In the genomic region with DNA sequence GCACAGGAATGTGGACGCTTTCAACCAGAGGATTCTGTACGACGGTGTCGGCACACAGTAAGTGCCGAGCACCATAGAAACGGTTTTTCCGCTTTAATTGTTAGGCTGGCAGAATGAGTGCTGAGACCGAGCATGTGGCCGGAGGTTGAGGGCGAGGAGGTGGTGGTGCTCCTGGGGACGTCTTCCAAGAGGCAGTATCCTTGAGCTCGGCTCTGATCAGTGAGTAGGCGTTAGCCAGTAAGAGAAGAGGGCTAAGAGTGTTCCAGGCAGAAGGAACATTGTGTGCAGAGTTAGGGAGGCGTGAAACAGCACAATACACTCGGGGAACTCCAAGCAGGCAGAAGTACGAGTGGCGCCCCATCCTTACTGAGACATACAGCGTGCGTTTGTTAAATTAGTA, we compare ENCODE assay signal across 13 mouse cellular contexts.
DNase-seq lines count a peak whose midpoint lies in the region; ATAC-seq and TF ChIP-seq lines count a peak whose summit lies in the region.
"Had no signal": no experiment of that assay in that cellular context is flagged by ENCODE, and none has a peak within 500 bp of the region (broad histone marks: within the 10 kb centered on the region; RNA-seq: fewer than 3 reads in every experiment).

No protein-coding gene starts in this region.

- no peak for TF ChIP-seq CTCF in CH12.LX (conservative IDR thresholded peaks at IDR 0.05 in 1 of 2, IDR thresholded peaks at IDR 0.05 in 1 of 2; ENCODE audit: low read depth in 2 of 2, low read length in 2 of 2)

- H3K9ac ChIP-seq in heart, embryonic 11.5 days (ENCODE audit: low read depth, low read length): no peak overlapping the region
- H3K9ac ChIP-seq in CH12.LX (ENCODE audit: insufficient read depth, low read depth): peak overlapping the region; percentile 19
- H3K9ac ChIP-seq in forebrain, embryonic 15.5 days (replicated peaks): no peak overlapping the region
- H3K9ac ChIP-seq: liver, embryonic 15.5 days had no signal

- no peak overlapping the region for H3K4me3 ChIP-seq in heart, embryonic 11.5 days (ENCODE audit: low read depth, low read length)
- peak overlapping the region; percentile 12 to 42 (median 40) for H3K4me3 ChIP-seq in CH12.LX (replicated peaks in 1 of 3; ENCODE audit: low read depth in 2 of 3, low read length in 2 of 3, poor library complexity in 1 of 3)
- no peak overlapping the region for H3K4me3 ChIP-seq in forebrain, embryonic 15.5 days
- H3K4me3 ChIP-seq: liver, embryonic 15.5 days had no signal

- TF ChIP-seq POLR2A in CH12.LX (IDR thresholded peaks at IDR 0.05; ENCODE audit: low read depth, low read length): peak; percentile 37; the same call in 1 of the 2 replicates

- ATAC-seq in heart, embryonic 11.5 days (replicated peaks; ENCODE audit: insufficient number of reproducible peaks, low FRiP score, low TSS enrichment): no peak
- no peak for ATAC-seq in forebrain, embryonic 15.5 days (replicated peaks)
- ATAC-seq in activated CD4-positive, CD25-positive, alpha-beta regulatory T cell, adult 4 months: no peak

- H3K27me3 ChIP-seq in heart, embryonic 11.5 days (ENCODE audit: control insufficient read depth, insufficient read depth, low read length): no peaks in the 10 kb centered on the region
- H3K27me3 ChIP-seq in CH12.LX (replicated peaks): no peaks in the 10 kb centered on the region
- H3K27me3 ChIP-seq in forebrain, embryonic 15.5 days: no peaks in the 10 kb centered on the region
- H3K27me3 ChIP-seq: liver, embryonic 15.5 days had no signal

- H3K79me2 ChIP-seq in CH12.LX (replicated peaks; ENCODE audit: control insufficient read depth, extremely low read depth, insufficient read depth, poor library complexity, severe bottlenecking): no peaks in the 10 kb centered on the region

- 86% methylated on average over 19 of the region's 19 CpGs for WGBS in heart, embryonic 11.5 days (ENCODE audit: insufficient replicate concordance)
- 80% methylated on average over 19 of the region's 19 CpGs for WGBS in forebrain, embryonic 15.5 days

- DNase-seq in heart, adult 8-10 months (ENCODE audit: low spot score): peak; percentile 41
- peak; percentile 15 for DNase-seq in CH12.LX (ENCODE audit: extremely low read depth)
- DNase-seq in cerebellum, adult 8-10 months: peak; percentile 30
- DNase-seq in left cerebral cortex, adult 8-10 months (ENCODE audit: low spot score in 2 of 2): peak; percentile 68 to 86
- DNase-seq in urinary bladder, adult 18-20 months (ENCODE audit: low spot score in 2 of 2): no peak
- DNase-seq: adrenal gland, postnatal 25 days; heart, postnatal 36 days; thymus, postnatal 14 days had no signal

- H3K4me1 ChIP-seq in heart, embryonic 11.5 days (ENCODE audit: control insufficient read depth, insufficient read depth, low read length): 0 out of 2 replicates have a peak, but pooled peaks cover 5% of the 10 kb centered on the region
- H3K4me1 ChIP-seq in CH12.LX (ENCODE audit: control insufficient read depth in 1 of 2, insufficient read depth in 2 of 2): peaks cover 20 to 74% of the 10 kb centered on the region in 2 experiments
- no peaks in the 10 kb centered on the region for H3K4me1 ChIP-seq in forebrain, embryonic 15.5 days

- TF ChIP-seq EP300 in CH12.LX (IDR thresholded peaks at IDR 0.05; ENCODE audit: low read length): no peak

- no peak for TF ChIP-seq RAD21 in CH12.LX (IDR thresholded peaks at IDR 0.05; ENCODE audit: low read depth, low read length)

- H3K36me3 ChIP-seq in heart, embryonic 11.5 days (ENCODE audit: control insufficient read depth, insufficient read depth, low read length): no peaks in the 10 kb centered on the region
- H3K36me3 ChIP-seq in CH12.LX (replicated peaks in 1 of 2; ENCODE audit: control insufficient read depth in 1 of 2, insufficient read depth in 1 of 2, low read length in 1 of 2): peaks cover 0 to 4% of the 10 kb centered on the region in 2 experiments
- H3K36me3 ChIP-seq in forebrain, embryonic 15.5 days: no peaks in the 10 kb centered on the region
- H3K36me3 ChIP-seq: liver, embryonic 15.5 days had no signal

- in situ Hi-C loops in CH12.LX (cut with MboI; ENCODE audit: low pct_ligation_motif_present, low pct_unique_long_range_greater_than_20kb, low sequenced_read_pairs): no loop called here

- dilution Hi-C loops in CH12.LX (cut with MboI; ENCODE audit: extremely low pct_ligation_motif_present, extremely low pct_unique_long_range_greater_than_20kb, low sequenced_read_pairs): no loop called here

- no peak overlapping the region for H3K4me2 ChIP-seq in heart, embryonic 11.5 days
- H3K4me2 ChIP-seq in CH12.LX (ENCODE audit: insufficient read depth, low read depth, poor library complexity, severe bottlenecking): peak overlapping the region; percentile 55
- no peak overlapping the region for H3K4me2 ChIP-seq in forebrain, embryonic 15.5 days (replicated peaks)
- H3K4me2 ChIP-seq: liver, embryonic 15.5 days had no signal

- H3K9me3 ChIP-seq in heart, embryonic 11.5 days (replicated peaks; ENCODE audit: control insufficient read depth, low read length): no peaks in the 10 kb centered on the region
- no peaks in the 10 kb centered on the region for H3K9me3 ChIP-seq in CH12.LX (replicated peaks; ENCODE audit: low read length)
- no peaks in the 10 kb centered on the region for H3K9me3 ChIP-seq in forebrain, embryonic 15.5 days
- H3K9me3 ChIP-seq: liver, embryonic 15.5 days had no signal

- H3K27ac ChIP-seq in heart, embryonic 11.5 days (ENCODE audit: low read depth, low read length): no peak overlapping the region
- peak overlapping the region; percentile 76 for H3K27ac ChIP-seq in CH12.LX (ENCODE audit: insufficient read depth, low read depth)
- H3K27ac ChIP-seq in forebrain, embryonic 15.5 days (replicated peaks): no peak overlapping the region
- H3K27ac ChIP-seq: kidney, postnatal 0 days; liver, embryonic 15.5 days had no signal

TF ChIP-seq in CH12.LX, 34 proteins besides CTCF, POLR2A, EP300 and RAD21:
- 0 out of 2 replicates have a peak, but pooled peaks have one; percentile 41 for TF ChIP-seq TBP (conservative IDR thresholded peaks at IDR 0.05; ENCODE audit: low read depth, low read length)
- no peak for TF ChIP-seq USF1 (IDR thresholded peaks at IDR 0.05; ENCODE audit: low read depth, low read length)
- no peak for TF ChIP-seq UBTF (IDR thresholded peaks at IDR 0.05; ENCODE audit: low read depth, low read length)
- peak; percentile 33; the same call in 1 of the 2 replicates for TF ChIP-seq MYC (IDR thresholded peaks at IDR 0.05; ENCODE audit: low read depth, low read length)
- no peak for TF ChIP-seq RCOR1 (conservative IDR thresholded peaks at IDR 0.05; ENCODE audit: low read depth, low read length)

Comparison
In these comparisons a context has a peak if more than half of its experiments do, and no peak if none do; other contexts are left out.
1. DNase-seq: peak in heart, adult 8-10 months (single experiment), CH12.LX (single experiment), cerebellum, adult 8-10 months (single experiment) and left cerebral cortex, adult 8-10 months (2 of 2); none in urinary bladder, adult 18-20 months (0 of 2).
2. H3K4me3 ChIP-seq: peak in CH12.LX (3 of 3); none in heart, embryonic 11.5 days (single experiment) and forebrain, embryonic 15.5 days (single experiment).